Mouse (Mus musculus): ENCODE data around the gene Gm20422. TPM values are rescaled to one million over a fixed set of nuclear protein-coding genes. Genes with fewer than 3 reads are reported as not detected.

Gm20422 gene
- polyA plus RNA-seq (2021; fragmentation: Nextera tagmentation), result 0.94 TPM in 1 of 2 replicates, not detected in the other
- long read RNA-seq, experiment 1, partial matches to known transcripts, result 1 of 11 reads
- long read RNA-seq, experiment 1, other reads (novel, unspliced or antisense), result 10 of 11 reads
- long read RNA-seq, experiment 2, result 0 reads

DNA sequence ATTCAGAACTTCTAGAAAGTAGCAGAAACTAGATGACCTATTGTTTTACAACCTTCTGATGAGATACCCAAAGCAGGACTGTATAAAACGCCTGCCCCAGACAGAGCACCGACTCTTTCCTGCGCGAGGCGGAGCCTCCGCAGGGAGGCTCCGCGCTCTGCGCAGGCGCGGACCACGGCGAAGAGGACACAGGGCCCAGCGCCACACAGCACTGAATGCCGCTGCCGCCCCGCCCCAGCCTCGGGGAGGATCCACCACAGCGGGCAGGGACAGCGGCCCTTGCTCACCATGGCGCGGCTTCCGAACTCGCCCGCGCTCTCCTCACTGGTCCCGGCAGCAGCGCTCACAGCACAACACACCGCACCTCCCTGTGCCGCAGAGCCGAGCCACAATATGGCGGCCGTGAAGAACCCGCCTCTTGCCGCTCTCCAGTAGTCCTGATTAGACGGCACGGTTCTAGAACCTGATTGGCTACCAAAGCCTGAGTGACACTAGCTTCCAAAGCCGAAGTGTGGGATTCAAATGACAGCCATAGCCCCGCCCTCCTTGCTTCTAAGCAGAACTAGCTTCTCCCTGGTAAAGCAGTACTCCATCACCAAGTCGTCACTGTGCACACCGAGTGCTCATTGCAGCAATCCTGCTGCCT lies at the start of gene Gm20422:
Gene Gm20422, minus strand, starts transcription at position 384 of the 646 bp plus-strand sequence.

DNA sequence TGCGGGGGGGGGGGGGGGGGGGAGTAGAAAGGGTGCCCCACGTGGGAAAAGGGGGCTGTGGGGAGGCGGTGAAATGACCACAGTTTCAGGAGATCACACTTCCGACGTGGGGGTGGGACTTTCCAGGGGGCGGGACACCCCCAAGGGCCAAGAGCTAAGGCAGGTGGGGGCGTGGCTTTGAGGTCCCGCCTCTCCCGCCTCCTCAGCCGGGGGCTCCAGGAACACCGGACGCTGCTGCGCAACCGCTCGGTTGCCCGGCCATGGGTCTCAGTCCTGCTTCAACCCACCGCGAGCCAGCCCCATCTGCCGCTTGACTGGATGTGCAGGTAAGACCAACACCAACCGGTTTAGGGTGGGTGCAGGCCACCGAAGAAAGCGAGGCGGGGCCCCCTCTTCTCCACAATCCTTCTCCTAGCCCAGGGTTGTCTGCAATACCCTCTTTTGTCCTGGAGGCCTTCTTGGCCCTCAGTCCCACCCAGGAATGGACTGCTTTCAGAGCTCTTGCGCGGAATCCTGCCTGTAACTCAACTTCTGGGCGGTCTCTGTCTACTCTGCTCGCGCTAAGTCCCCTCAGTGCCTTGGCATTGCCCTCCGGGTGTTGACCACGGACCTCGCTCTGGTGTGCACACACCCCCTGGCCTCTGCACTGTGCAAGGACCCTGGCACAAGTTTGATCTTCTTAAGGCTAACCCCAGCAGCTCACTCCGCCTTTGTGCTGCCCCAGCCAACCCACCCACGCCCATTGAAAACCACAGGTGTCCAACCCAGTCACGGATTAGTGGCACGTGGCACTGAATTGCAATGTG lies 47.9 kb upstream of the Gm20422 start, which contains the start of gene Lpar2:
Gene Lpar2, plus strand, starts transcription at position 44 of the 806 bp plus-strand sequence.

DNA sequence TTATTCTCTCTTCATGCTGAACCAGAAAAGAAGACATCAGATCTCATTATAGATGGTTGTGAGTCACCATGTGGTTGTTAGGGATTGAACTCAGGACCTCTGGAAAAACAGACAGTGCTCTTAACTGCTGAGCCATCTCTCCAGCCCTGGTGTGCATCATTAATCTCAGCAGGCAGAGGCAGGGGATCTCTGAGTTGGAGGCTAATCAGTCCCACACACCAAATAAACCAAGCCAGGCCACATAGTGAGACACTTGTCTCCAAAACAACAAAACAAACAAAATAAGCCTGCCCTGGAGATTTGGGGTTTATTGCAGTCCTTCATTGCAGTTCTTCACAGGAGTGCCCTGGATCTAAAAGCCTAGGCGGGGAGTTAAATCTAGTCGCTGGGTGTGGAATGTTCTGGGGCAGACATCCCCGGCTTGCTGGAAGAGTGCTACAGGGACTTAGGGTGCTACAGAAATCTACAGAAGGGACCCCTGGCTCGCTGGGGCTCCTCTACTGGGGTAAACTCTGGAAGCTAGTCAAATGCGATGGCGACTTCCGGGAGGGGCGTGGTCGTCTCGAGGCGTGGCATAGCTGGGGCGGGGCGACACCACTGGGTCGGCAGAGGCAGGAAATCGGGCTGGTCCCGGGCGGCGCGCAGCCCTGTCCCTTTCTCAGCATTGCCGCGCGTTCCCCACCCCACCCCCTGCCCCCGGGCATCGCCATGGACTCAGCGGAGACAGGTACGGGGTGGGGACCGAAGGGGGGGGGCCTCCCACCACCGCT lies 33.6 kb upstream of the Gm20422 start, which contains the start of gene Gmip:
Gene Gmip, plus strand, starts transcription at position 586 of the 770 bp plus-strand sequence.

DNA sequence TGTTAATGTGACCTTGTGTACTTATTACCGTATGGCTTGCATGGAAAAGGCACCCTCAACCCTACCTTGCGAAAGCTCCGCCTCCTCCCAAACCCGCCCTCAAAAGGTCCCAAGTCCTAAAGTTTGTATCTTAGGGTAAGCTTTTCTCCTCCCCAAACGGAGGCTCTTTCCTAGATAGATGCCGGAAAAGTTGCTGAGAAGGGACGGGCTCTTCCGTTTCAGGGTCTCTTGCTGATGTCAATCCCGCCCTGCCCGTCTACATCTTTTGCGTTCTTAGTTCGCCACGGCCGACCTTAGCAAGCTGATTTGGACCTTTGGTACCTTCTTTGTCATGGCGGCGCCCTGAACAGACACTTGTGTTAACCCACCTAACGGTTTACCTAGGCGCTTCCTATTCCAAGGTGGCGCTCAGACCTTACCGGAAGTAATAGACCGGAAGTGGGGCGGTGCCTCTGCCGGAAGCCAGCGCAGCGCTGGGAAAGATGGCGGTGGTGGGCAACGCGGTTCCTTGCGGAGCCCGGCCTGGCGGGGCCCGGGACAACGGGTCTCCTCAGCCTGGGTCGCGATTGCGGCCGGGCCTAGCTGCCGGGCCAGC lies 16.2 kb upstream of the Gm20422 start, which contains the start of the genes Atp13a1 and Zfp866:
Gene Atp13a1, plus strand, starts transcription at position 391 of the 595 bp plus-strand sequence.
Gene Zfp866, minus strand, starts transcription at position 406 of the 595 bp plus-strand sequence.

DNA sequence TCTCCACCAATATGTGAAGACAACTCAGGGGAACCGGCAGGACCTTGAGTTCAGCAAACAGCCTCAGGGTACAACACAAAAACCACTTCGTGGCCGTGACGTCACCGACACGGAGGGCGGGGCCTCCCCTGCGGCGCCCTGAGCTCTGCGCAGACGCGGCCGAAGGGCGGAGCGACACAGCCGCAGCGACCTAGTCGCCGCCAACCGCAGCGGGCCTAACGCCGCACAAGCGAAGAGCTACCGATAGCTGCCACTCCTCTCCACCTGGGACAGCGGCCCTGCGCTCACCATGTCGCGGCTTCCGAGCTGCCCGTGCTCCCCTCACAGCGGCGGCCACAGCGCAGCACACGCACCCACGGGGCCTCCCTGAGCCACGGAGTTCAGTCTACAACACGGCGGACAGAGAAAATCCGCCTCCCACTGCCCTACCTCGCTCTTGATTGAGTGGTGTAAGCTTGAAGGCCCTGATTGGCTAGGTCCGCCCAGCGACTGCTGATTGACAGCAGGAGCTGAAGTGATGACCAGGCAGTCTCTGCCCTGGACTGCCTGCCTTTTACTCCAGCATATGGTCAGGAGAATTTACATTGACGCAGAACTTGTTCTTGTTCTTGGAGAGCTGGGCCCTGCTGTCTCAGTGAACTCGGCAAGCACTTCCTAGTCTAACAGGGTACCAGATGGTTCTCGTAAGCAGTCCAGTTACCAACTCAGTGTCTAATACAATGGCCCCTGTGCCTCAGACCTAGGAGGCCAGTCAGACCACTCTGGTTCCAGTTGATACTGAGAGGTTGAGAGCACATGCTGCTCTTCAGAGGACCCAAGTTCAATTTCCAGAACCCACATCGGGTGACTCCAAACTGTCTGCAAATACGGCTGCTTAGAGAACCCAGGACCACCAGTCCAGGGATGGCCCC lies 24.9 kb downstream of the Gm20422 start, which contains the start of gene Zfp963:
Gene Zfp963, minus strand, starts transcription at position 427 of the 911 bp plus-strand sequence.

DNA sequence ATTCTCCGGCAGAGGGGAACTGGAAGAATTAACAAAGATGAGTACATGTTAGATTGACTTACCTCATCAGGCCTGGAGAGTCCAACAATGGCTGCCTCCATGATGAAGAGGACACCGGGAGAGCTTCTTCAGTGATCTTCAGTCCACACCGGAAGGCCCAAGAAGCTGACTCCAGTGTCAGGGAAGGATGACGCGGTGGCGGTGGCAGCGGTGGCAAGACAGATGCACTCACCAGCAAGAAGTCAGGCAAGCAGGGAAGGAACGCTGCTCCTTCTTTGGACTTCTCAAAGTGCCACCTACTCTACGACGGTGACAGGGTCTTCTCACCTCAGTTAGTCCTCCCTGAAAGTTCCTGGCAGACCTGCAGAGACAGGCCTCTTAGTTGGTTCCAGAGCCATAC lies 64.1 kb downstream of the Gm20422 start, which contains the start of gene Zfp869:
Gene Zfp869, minus strand, starts transcription at position 101 of the 400 bp plus-strand sequence.

Other genes starting within 250 kb of the Gm20422 start
- 13.4 and 14.0 TPM in 2 replicates for gene Zfp868, start 149.3 kb downstream of the Gm20422 start, polyA plus RNA-seq (2021; fragmentation: Nextera tagmentation)
- 1.1 and 1.6 TPM in 2 replicates for gene Zfp964, start 120.4 kb downstream of the Gm20422 start, polyA plus RNA-seq (2021; fragmentation: Nextera tagmentation)
- gene Zfp869, start 64.2 kb downstream of the Gm20422 start, polyA plus RNA-seq (2021; fragmentation: Nextera tagmentation), result 12.8 and 14.1 TPM in 2 replicates
- 2.9 and 3.1 TPM in 2 replicates for gene Zfp963, start 24.9 kb downstream of the Gm20422 start, polyA plus RNA-seq (2021; fragmentation: Nextera tagmentation)
- gene Atp13a1, start 16.3 kb upstream of the Gm20422 start, polyA plus RNA-seq (2021; fragmentation: Nextera tagmentation), result 10.8 and 15.4 TPM in 2 replicates
- gene Zfp866, start 16.3 kb upstream of the Gm20422 start, polyA plus RNA-seq (2021; fragmentation: Nextera tagmentation), result 3.0 and 4.1 TPM in 2 replicates
- gene Gmip, start 33.8 kb upstream of the Gm20422 start, polyA plus RNA-seq (2021; fragmentation: Nextera tagmentation), result 1.8 and 2.8 TPM in 2 replicates
- 0.05 and 0.11 TPM in 2 replicates for gene Lpar2, start 47.5 kb upstream of the Gm20422 start, polyA plus RNA-seq (2021; fragmentation: Nextera tagmentation)
- 59.2 and 60.8 TPM in 2 replicates for gene Pbx4, start 57.6 kb upstream of the Gm20422 start, polyA plus RNA-seq (2021; fragmentation: Nextera tagmentation)
- 0.44 and 0.61 TPM in 2 replicates for gene Cilp2, start 112.8 kb upstream of the Gm20422 start, polyA plus RNA-seq (2021; fragmentation: Nextera tagmentation)
- 1.3 and 1.8 TPM in 2 replicates for gene Tssk6, start 127.3 kb upstream of the Gm20422 start, polyA plus RNA-seq (2021; fragmentation: Nextera tagmentation)
- gene Ndufa13, start 127.7 kb upstream of the Gm20422 start, polyA plus RNA-seq (2021; fragmentation: Nextera tagmentation), result 625 and 699 TPM in 2 replicates
- gene Yjefn3, start 127.8 kb upstream of the Gm20422 start, polyA plus RNA-seq (2021; fragmentation: Nextera tagmentation), result 48.3 and 74.4 TPM in 2 replicates
- 6.8 and 8.7 TPM in 2 replicates for gene Gatad2a, start 221.5 kb upstream of the Gm20422 start, polyA plus RNA-seq (2021; fragmentation: Nextera tagmentation)